In the genomic region with DNA sequence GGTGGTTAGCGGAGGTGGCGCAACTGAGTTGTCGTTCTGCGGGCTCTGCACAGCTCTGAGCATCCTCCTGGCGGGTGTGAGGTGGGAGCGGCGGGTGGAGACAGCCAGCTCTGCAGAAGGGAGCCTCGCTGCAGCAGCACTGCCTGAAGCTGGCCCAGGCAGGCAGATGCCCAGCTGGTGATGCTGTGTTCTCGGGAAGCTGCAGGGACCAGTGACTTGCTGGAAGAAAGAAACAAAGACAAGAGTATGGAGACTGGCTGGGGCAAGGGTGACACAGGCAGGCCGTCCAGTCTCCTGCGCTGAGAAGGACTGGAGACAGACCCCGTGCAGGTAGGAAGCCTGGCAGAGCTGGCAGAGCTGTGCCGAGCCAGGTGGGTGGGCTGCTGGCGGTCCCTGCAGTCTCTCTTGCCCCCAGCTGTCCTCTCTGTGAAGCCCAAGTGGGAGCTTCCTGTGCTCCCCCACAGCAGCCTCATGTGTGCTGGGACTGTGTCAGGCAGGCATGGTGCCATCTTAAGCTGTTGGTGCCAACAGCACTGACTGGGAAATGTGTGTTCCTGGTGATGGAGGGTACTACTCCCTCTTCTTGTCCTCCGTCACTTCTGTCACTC, we compare ENCODE assay signal across 10 mouse cellular contexts. TPM values are rescaled to one million over a fixed set of nuclear protein-coding genes. Genes with fewer than 3 reads are reported as not detected.
DNase-seq lines count a peak whose midpoint lies in the region; ATAC-seq and TF ChIP-seq lines count a peak whose summit lies in the region.
"Had no signal": no experiment of that assay in that cellular context is flagged by ENCODE, and none has a peak within 500 bp of the region (broad histone marks: within the 10 kb centered on the region; RNA-seq: fewer than 3 reads in every experiment).

No protein-coding gene starts in this region.

- no peak overlapping the region for H3K4me2 ChIP-seq in forebrain, embryonic 12.5 days
- H3K4me2 ChIP-seq in forebrain, embryonic 16.5 days (ENCODE audit: low read length): 0 out of 2 replicates have a peak overlapping the region, but pooled peaks have one; percentile 16
- H3K4me2 ChIP-seq in heart, embryonic 12.5 days: no peak overlapping the region
- H3K4me2 ChIP-seq: embryonic facial prominence, embryonic 15.5 days; limb, embryonic 13.5 days had no signal

- WGBS in forebrain, embryonic 10.5 days: 71% methylated on average over 15 of the region's 15 CpGs
- WGBS in forebrain, embryonic 12.5 days: 63% methylated on average over 15 of the region's 15 CpGs
- 44% methylated on average over 15 of the region's 15 CpGs for WGBS in forebrain, embryonic 16.5 days
- WGBS in olfactory bulb, adult 2 months: 32% methylated on average over 15 of the region's 15 CpGs
- 62% methylated on average over 15 of the region's 15 CpGs for WGBS in heart, embryonic 12.5 days

- no peaks in the 10 kb centered on the region for H3K9me3 ChIP-seq in forebrain, embryonic 10.5 days
- no peaks in the 10 kb centered on the region for H3K9me3 ChIP-seq in forebrain, embryonic 12.5 days
- H3K9me3 ChIP-seq in forebrain, embryonic 16.5 days (ENCODE audit: control insufficient read depth, low read length): no peaks in the 10 kb centered on the region
- H3K9me3 ChIP-seq in heart, embryonic 12.5 days (replicated peaks): no peaks in the 10 kb centered on the region
- H3K9me3 ChIP-seq: embryonic facial prominence, embryonic 15.5 days; limb, embryonic 13.5 days had no signal

- H3K27ac ChIP-seq in forebrain, embryonic 10.5 days: peak overlapping the region; percentile 7; the same call in 1 of the 2 replicates
- no peak overlapping the region for H3K27ac ChIP-seq in forebrain, embryonic 12.5 days
- no peak overlapping the region for H3K27ac ChIP-seq in forebrain, embryonic 16.5 days (ENCODE audit: low read length)
- peak overlapping the region; percentile 31; the same call in 1 of the 2 replicates for H3K27ac ChIP-seq in olfactory bulb, adult 2 months (ENCODE audit: insufficient read depth, low read depth, low read length)
- no peak overlapping the region for H3K27ac ChIP-seq in heart, embryonic 12.5 days (ENCODE audit: poor library complexity, severe bottlenecking)
- H3K27ac ChIP-seq: embryonic facial prominence, embryonic 15.5 days; limb, embryonic 13.5 days had no signal

- no peak for TF ChIP-seq POLR2A in olfactory bulb, adult 2 months (IDR thresholded peaks at IDR 0.05; ENCODE audit: insufficient read depth, low read depth, low read length)

- TF ChIP-seq CTCF in olfactory bulb, adult 2 months (IDR thresholded peaks at IDR 0.05; ENCODE audit: insufficient read depth, low read depth, low read length): no peak

- ATAC-seq in forebrain, embryonic 12.5 days (ENCODE audit: low FRiP score): no peak
- ATAC-seq in forebrain, embryonic 16.5 days: peak; percentile 61
- no peak for ATAC-seq in heart, embryonic 12.5 days (ENCODE audit: insufficient number of reproducible peaks, low FRiP score)

- H3K36me3 ChIP-seq in forebrain, embryonic 10.5 days (replicated peaks): no peaks in the 10 kb centered on the region
- no peaks in the 10 kb centered on the region for H3K36me3 ChIP-seq in forebrain, embryonic 12.5 days (replicated peaks)
- no peaks in the 10 kb centered on the region for H3K36me3 ChIP-seq in forebrain, embryonic 16.5 days (ENCODE audit: control insufficient read depth, insufficient read depth)
- no peaks in the 10 kb centered on the region for H3K36me3 ChIP-seq in heart, embryonic 12.5 days
- H3K36me3 ChIP-seq: embryonic facial prominence, embryonic 15.5 days; limb, embryonic 13.5 days had no signal

- H3K4me1 ChIP-seq in forebrain, embryonic 10.5 days: peaks cover 28% of the 10 kb centered on the region
- peaks cover 23% of the 10 kb centered on the region for H3K4me1 ChIP-seq in forebrain, embryonic 12.5 days
- H3K4me1 ChIP-seq in forebrain, embryonic 16.5 days (replicated peaks; ENCODE audit: control insufficient read depth, insufficient read depth, low read length): peaks cover 16% of the 10 kb centered on the region
- H3K4me1 ChIP-seq in olfactory bulb, adult 2 months (ENCODE audit: control insufficient read depth, insufficient read depth, low read length): peaks cover 27% of the 10 kb centered on the region
- peaks cover 20% of the 10 kb centered on the region for H3K4me1 ChIP-seq in heart, embryonic 12.5 days (replicated peaks)
- H3K4me1 ChIP-seq: embryonic facial prominence, embryonic 15.5 days had no signal

- no peaks in the 10 kb centered on the region; the same call in 1 of the 2 replicates for H3K27me3 ChIP-seq in forebrain, embryonic 10.5 days (ENCODE audit: poor library complexity, severe bottlenecking)
- 0 out of 2 replicates have a peak, but pooled peaks cover 3% of the 10 kb centered on the region for H3K27me3 ChIP-seq in forebrain, embryonic 12.5 days
- no peaks in the 10 kb centered on the region for H3K27me3 ChIP-seq in forebrain, embryonic 16.5 days (replicated peaks; ENCODE audit: control insufficient read depth, insufficient read depth, low read length)
- peaks cover 34% of the 10 kb centered on the region for H3K27me3 ChIP-seq in heart, embryonic 12.5 days (replicated peaks)
- H3K27me3 ChIP-seq: embryonic facial prominence, embryonic 15.5 days; limb, embryonic 13.5 days had no signal

- H3K4me3 ChIP-seq in forebrain, embryonic 10.5 days: no peak overlapping the region
- no peak overlapping the region for H3K4me3 ChIP-seq in forebrain, embryonic 12.5 days (replicated peaks)
- no peak overlapping the region for H3K4me3 ChIP-seq in forebrain, embryonic 16.5 days (replicated peaks; ENCODE audit: low read length)
- H3K4me3 ChIP-seq in olfactory bulb, adult 2 months (ENCODE audit: insufficient read depth, low read depth, low read length): peak overlapping the region; percentile 13
- no peak overlapping the region for H3K4me3 ChIP-seq in heart, embryonic 12.5 days
- H3K4me3 ChIP-seq: embryonic facial prominence, embryonic 15.5 days; limb, embryonic 13.5 days had no signal

- DNase-seq in forebrain, embryonic 10.5 days (ENCODE audit: extremely low spot score, low spot score): no peak
- DNase-seq in layer of hippocampus, postnatal 25 days (ENCODE audit: extremely low spot score in 1 of 2, low spot score in 1 of 2): peak; percentile 50 to 62
- DNase-seq in embryo, embryonic 10.5 days (ENCODE audit: low spot score): no peak
- DNase-seq in lung, adult 18-20 months: no peak

- H3K9ac ChIP-seq in forebrain, embryonic 12.5 days: no peak overlapping the region
- H3K9ac ChIP-seq in forebrain, embryonic 16.5 days (replicated peaks; ENCODE audit: low read depth, low read length): 0 out of 2 replicates have a peak overlapping the region, but pooled peaks have one; percentile 7
- no peak overlapping the region; the same call in 1 of the 2 replicates for H3K9ac ChIP-seq in heart, embryonic 12.5 days
- H3K9ac ChIP-seq: embryonic facial prominence, embryonic 15.5 days; limb, embryonic 13.5 days had no signal

RNA-seq across cellular contexts. Expression of gene Ablim2, which starts 56.8 kb away (rescaled TPM):
- 0.49 TPM in 1 of 2 replicates, not detected in the other for polyA plus RNA-seq in forebrain, embryonic 10.5 days (2016; fragmentation: Nextera tagmentation; extraction: Ambion mirVana)
- polyA plus RNA-seq in forebrain, embryonic 12.5 days (2016; fragmentation: Nextera tagmentation; extraction: Ambion mirVana): 1.2 and 1.3 TPM in 2 replicates
- 9.4 and 16.3 TPM in 2 replicates for polyA plus RNA-seq in forebrain, embryonic 16.5 days (2015; fragmentation: Nextera tagmentation; extraction: Ambion mirVana)
- 100 to 1,000 TPM; 123 to 132 TPM for total RNA-seq in layer of hippocampus, postnatal 25 days (2021)
- not detected in 2 replicates for polyA plus RNA-seq in olfactory bulb, adult 2 months (2012; ENCODE audit: insufficient read depth, insufficient read length, low replicate concordance, missing spikeins)
- polyA plus RNA-seq in heart, embryonic 12.5 days (2016; fragmentation: Nextera tagmentation; extraction: Ambion mirVana): 3.8 and 3.9 TPM in 2 replicates

Comparison
In these comparisons a context has a peak if more than half of its experiments do, and no peak if none do; other contexts are left out.
1. H3K27ac ChIP-seq: peak in forebrain, embryonic 10.5 days (single experiment) and olfactory bulb, adult 2 months (single experiment); none in forebrain, embryonic 12.5 days (single experiment), forebrain, embryonic 16.5 days (single experiment) and heart, embryonic 12.5 days (single experiment).
2. DNase-seq: peak in layer of hippocampus, postnatal 25 days (2 of 2); none in forebrain, embryonic 10.5 days (single experiment), embryo, embryonic 10.5 days (single experiment) and lung, adult 18-20 months (0 of 2).